Mouse (Mus musculus): ENCODE data around the gene Myo7a.

DNA sequence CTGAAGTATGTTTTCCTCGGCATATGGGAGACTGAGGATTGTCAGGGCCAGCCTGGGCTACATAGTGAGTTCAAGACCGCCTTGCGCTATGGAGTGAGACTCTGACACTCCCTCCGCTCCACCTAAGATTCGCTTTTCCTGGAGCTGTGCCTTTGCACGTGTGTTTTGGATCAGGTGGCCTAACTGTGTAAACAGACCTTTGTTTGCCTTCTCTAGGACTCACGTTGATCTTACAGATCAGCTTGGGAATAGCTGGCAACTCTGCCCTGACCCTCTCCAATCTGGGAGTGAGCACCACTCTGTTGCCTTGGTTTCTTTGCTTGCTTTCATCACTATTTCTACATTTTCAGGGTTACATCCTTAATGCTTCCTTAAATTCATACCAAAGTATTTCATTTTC is 116.7 kb downstream of the Myo7a start:
- TF ChIP-seq CTCF (IDR thresholded peaks at IDR 0.05; ENCODE audit: extremely low read depth, insufficient read length, insufficient replicate concordance, low read depth, low read length) (no peak), POLR2A (IDR thresholded peaks at IDR 0.05; ENCODE audit: low read depth, low read length) (no peak)
